Mouse (Mus musculus): ENCODE measurements around the gene Ksr1.

- no peak for TF ChIP-seq POLR2A (IDR thresholded peaks at IDR 0.05; ENCODE audit: low read depth, low read length)
- no peak for TF ChIP-seq CTCF (IDR thresholded peaks at IDR 0.05; ENCODE audit: extremely low read depth, insufficient read length, insufficient replicate concordance, low read depth, low read length)
These were observed 101.4 kb downstream of the Ksr1 start for GRCm38 (mm10) chr11:79044798-79045197.
